Mouse (Mus musculus) liver, embryonic 14.5 days (tissue): ENCODE measurements around the gene Brwd1.

Experiments
- CTCF ChIP-seq: IDR thresholded peaks from 2 replicates; pipeline ENCODE4 v1.5.1; 2016; ENCODE audit warnings: antibody characterized with exemption, low read depth, control low read depth
- EP300 ChIP-seq: IDR thresholded peaks from 2 replicates; pipeline ENCODE4 v1.6.1; 2016; ENCODE audit warnings: antibody characterized with exemption, low read depth

- TF ChIP-seq CTCF (no peak), EP300 (no peak)
These were observed 5.1 kb upstream of the Brwd1 start for GRCm38 (mm10) chr16:96087436-96087835.
